Mouse (Mus musculus) megakaryocyte, embryonic 14.5 days (primary cell): ENCODE measurements around the gene Cnih1. TPM values are rescaled to one million over a fixed set of nuclear protein-coding genes. Genes with fewer than 3 reads are reported as not detected.
A peak's percentile ranks its signal among the peaks of the same experiment; 100 is the strongest.

ENCODE experiments used
- H3K27me3 ChIP-seq: replicated peaks from 2 replicates; pipeline ENCODE3; 2012; ENCODE audit warnings: inconsistent platforms
- H3K36me3 ChIP-seq: replicated peaks from 2 replicates; pipeline ENCODE3; 2012; ENCODE audit warnings: low read length, inconsistent platforms, mixed read lengths
- H3K4me1 ChIP-seq: 2 replicates; pipeline ENCODE4 v1.6.1; 2012; ENCODE audit warnings: inconsistent platforms
- H3K4me3 ChIP-seq: replicated peaks from 2 replicates; pipeline ENCODE3; 2012; ENCODE audit warnings: moderate library complexity, mild to moderate bottlenecking, inconsistent platforms
- H3K9me3 ChIP-seq: 2 replicates; pipeline ENCODE4 v1.6.1; 2012; ENCODE audit warnings: inconsistent platforms
- FLI1 ChIP-seq: IDR thresholded peaks from 2 replicates; pipeline ENCODE4 v1.6.1; 2012; ENCODE audit warnings: low read length, inconsistent platforms, mixed read lengths
- GATA1 ChIP-seq: IDR thresholded peaks from 3 replicates; pipeline ENCODE4 v1.6.1; 2012; ENCODE audit warnings: mixed read lengths, low read length, inconsistent platforms, borderline replicate concordance
- polyA plus RNA-seq: library from polyadenylated mRNA; stranded (reverse); fragments of >175 nt; gene quantifications from 2 replicates; pipeline ENCODE4 v1.2.3, GENCODE M21; 2012; ENCODE audit warnings: low replicate concordance; ENCODE audit not compliant: insufficient read depth

Gene Cnih1
- polyA plus RNA-seq, 1 experiment, result 61.4 TPM

DNA sequence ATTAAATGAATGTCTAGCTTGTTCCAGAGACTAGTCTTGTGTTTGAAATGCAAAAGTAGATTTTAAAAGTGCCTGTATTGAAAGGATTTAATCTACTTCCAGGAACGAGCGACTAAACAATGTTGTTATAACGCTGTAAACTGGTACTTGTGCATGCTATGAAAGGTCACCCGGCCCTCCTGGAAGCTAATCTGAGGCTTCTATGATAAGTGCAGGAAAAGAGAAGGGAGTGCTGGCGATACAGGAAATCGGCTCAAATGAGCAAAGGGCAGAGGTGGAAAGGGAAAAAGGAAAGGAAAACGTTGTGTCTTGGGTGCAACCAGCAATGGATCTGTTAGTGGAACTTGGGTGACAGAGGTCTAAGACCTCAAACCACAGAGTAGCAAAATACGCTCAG, 292 bp upstream of the Cnih1 start:
- H3K36me3 ChIP-seq, result peaks cover 20% of the 10 kb centered on the region
- H3K4me3 ChIP-seq, result peak overlapping the region; percentile 96
- peaks cover 10% of the 10 kb centered on the region for H3K9me3 ChIP-seq
- no peaks in the 10 kb centered on the region for H3K27me3 ChIP-seq
- no peak for TF ChIP-seq GATA1
- H3K4me1 ChIP-seq, result peaks cover 45% of the 10 kb centered on the region

GRCm38 (mm10) chr14:46787454-46787786, 791 bp downstream of the Cnih1 start:
- peaks cover 45% of the 10 kb centered on the region for H3K4me1 ChIP-seq
- H3K36me3 ChIP-seq, result peaks cover 26% of the 10 kb centered on the region
- TF ChIP-seq FLI1, result no peak
- no peak for TF ChIP-seq GATA1
- no peaks in the 10 kb centered on the region for H3K9me3 ChIP-seq
- no peaks in the 10 kb centered on the region for H3K27me3 ChIP-seq
- H3K4me3 ChIP-seq, result peak overlapping the region; percentile 96

GRCm38 (mm10) chr14:46785247-46785646, 3.0 kb downstream of the Cnih1 start:
- peaks cover 41% of the 10 kb centered on the region for H3K4me1 ChIP-seq
- TF ChIP-seq FLI1 (no peak), GATA1 (no peak)
- H3K4me3 ChIP-seq, result no peak overlapping the region
- peaks cover 48% of the 10 kb centered on the region for H3K36me3 ChIP-seq
- no peaks in the 10 kb centered on the region for H3K27me3 ChIP-seq
- 0 out of 2 replicates have a peak, but pooled peaks cover 3% of the 10 kb centered on the region for H3K9me3 ChIP-seq

DNA sequence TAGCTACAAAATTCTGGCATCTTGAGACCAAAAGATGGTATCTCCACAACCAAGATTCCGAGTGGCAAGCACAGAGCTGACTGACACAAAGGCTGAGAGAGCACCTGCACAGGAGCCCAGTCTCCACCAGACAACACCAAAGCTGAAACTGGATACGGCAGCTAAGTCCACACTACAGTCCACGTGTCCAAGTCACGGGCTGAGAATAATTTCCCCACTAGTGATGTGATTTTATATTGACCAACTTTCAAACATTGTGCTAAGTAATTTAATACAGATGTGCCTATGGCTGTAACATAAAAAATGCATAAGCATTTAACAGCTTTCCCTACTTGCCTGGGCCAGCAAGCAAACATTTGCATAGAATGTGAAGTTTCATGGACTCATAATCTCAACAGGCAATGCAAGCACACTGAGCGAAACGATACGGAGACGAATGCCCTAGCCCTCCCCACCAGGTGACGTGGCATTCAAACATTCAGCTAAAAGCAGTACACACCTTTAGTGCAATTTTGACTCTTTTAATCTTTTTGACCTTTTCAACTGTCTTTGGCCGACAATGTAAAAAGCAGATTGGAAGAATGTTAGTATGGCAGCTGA, 4.8 kb downstream of the Cnih1 start:
- Histone ChIP-seq H3K27me3 (no peaks in the 10 kb centered on the region), H3K9me3 (peaks cover 14% of the 10 kb centered on the region), H3K36me3 (peaks cover 66% of the 10 kb centered on the region), H3K4me3 (no peak overlapping the region), H3K4me1 (peaks cover 25% of the 10 kb centered on the region)
- TF ChIP-seq GATA1, result no peak

- TF ChIP-seq GATA1 (no peak), FLI1 (no peak)
- Histone ChIP-seq H3K27me3 (no peaks in the 10 kb centered on the region), H3K4me1 (peaks cover 25% of the 10 kb centered on the region), H3K4me3 (no peak overlapping the region), H3K9me3 (peaks cover 14% of the 10 kb centered on the region), H3K36me3 (peaks cover 77% of the 10 kb centered on the region)
Observed at GRCm38 (mm10) chr14:46782187-46782828, 5.9 kb downstream of the Cnih1 start.

DNA sequence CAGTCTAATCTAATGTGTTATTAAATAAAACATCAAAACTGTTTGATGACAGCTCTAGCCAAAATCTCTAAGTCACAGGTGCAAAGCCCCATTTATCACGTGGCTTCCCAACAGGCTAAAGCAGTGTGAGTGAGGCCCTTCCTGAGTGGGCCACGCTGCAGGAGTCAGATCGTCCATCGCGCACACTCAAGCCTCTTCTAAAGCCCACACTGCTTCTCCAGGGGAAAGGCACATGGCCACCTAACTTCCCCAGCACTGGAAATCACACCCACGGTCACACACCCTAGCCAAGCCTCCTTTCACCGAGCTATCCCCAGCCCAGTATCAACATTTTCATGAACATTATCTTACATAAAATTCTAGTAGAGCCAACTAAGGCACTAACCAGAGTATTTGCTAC, 7.1 kb downstream of the Cnih1 start:
- H3K27me3 ChIP-seq, result no peaks in the 10 kb centered on the region
- no peak overlapping the region for H3K4me3 ChIP-seq
- H3K9me3 ChIP-seq, result peaks cover 14% of the 10 kb centered on the region
- TF ChIP-seq FLI1 (no peak), GATA1 (no peak)
- peaks cover 89% of the 10 kb centered on the region for H3K36me3 ChIP-seq
- H3K4me1 ChIP-seq, result peaks cover 20% of the 10 kb centered on the region; the same call in 1 of the 2 replicates

- no peak overlapping the region for H3K4me3 ChIP-seq
- H3K4me1 ChIP-seq, result peaks cover 10% of the 10 kb centered on the region; the same call in 1 of the 2 replicates
- H3K36me3 ChIP-seq, result peaks cover 95% of the 10 kb centered on the region
- TF ChIP-seq GATA1 (no peak), FLI1 (no peak)
- H3K9me3 ChIP-seq, result peaks cover 14% of the 10 kb centered on the region
- H3K27me3 ChIP-seq, result no peaks in the 10 kb centered on the region
Observed at GRCm38 (mm10) chr14:46779217-46779616, 9.0 kb downstream of the Cnih1 start.

- peaks cover 95% of the 10 kb centered on the region for H3K36me3 ChIP-seq
Observed at GRCm38 (mm10) chr14:46778756-46779155, 9.5 kb downstream of the Cnih1 start.

GRCm38 (mm10) chr14:46770036-46770435, 18.2 kb downstream of the Cnih1 start:
- H3K27me3 ChIP-seq, result no peaks in the 10 kb centered on the region
- peaks cover 14% of the 10 kb centered on the region for H3K4me1 ChIP-seq
- TF ChIP-seq GATA1, result no peak
- no peak overlapping the region for H3K4me3 ChIP-seq
- H3K36me3 ChIP-seq, result peaks cover 89% of the 10 kb centered on the region
- H3K9me3 ChIP-seq, result no peaks in the 10 kb centered on the region

More at GRCm38 (mm10) chr14:46778756-46779155, 9.5 kb downstream of the Cnih1 start:
- peaks cover 14% of the 10 kb centered on the region for H3K9me3 ChIP-seq
- 0 out of 2 replicates have a peak, but pooled peaks cover 8% of the 10 kb centered on the region for H3K4me1 ChIP-seq
- H3K27me3 ChIP-seq, result no peaks in the 10 kb centered on the region
- H3K4me3 ChIP-seq, result no peak overlapping the region
- no peak for TF ChIP-seq GATA1
- TF ChIP-seq FLI1, result no peak

- no peak overlapping the region for H3K4me3 ChIP-seq
- TF ChIP-seq GATA1 (no peak), FLI1 (no peak)
- H3K36me3 ChIP-seq, result peaks cover 81% of the 10 kb centered on the region
- H3K4me1 ChIP-seq, result peaks cover 7% of the 10 kb centered on the region
- no peaks in the 10 kb centered on the region for H3K9me3 ChIP-seq
- H3K27me3 ChIP-seq, result no peaks in the 10 kb centered on the region
Observed at GRCm38 (mm10) chr14:46767116-46767515, 21.1 kb downstream of the Cnih1 start.
